Mouse (Mus musculus): ENCODE measurements around the gene Nrsn1.
"Not testable (repeated sequence)": the region's sequence is repeated elsewhere in the genome, so short reads cannot be mapped to it uniquely, and the experiment has no call there.

Nrsn1 gene

DNA sequence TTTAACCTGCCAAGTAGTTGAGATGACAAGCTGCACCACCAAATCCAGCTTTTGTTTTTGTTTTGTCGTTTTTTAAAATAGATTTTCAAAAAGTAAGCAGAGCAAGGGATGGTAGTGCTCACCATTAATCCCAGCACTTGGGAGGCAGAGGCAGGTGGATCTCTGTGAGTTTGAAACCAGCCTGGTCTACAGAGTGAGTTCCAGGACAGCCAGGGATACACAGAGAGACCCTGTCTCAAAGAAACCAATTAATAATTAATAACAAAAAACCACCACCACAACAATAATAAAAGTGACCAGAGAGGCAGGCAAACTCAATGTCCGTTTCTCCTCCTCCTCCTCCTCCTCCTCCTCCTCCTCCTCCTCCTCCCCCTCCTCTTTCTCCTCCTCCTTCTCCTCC lies at the start of gene Nrsn1:
TSS of gene Nrsn1 (minus strand) at position 101 of the 400 bp plus-strand sequence.
- not testable (repeated sequence) for DNase-seq (ENCODE audit: low spot score)

- no peak for DNase-seq (ENCODE audit: low spot score)
Observed at GRCm38 (mm10) chr13:25312059-25312458, 41.8 kb upstream of the Nrsn1 start.

DNA sequence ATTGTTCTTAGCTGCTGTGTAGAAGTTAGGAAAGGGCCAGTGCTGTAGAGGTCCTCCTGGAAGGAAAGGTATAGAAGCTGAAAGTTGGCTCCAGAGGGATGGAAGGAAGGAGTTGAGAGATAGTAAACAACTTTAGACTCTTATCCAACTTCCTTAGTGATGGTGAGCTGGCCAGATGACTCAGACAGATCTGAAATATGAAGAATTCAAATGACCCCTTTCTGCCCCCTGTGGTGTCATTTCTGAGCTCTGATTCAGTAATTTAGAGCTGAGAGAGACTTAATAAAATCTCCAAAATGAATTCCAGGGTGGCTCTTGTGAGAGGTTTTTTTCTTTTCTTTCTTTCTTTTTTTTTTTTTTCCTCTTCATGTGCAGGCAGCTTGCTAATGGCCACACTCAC lies 39.8 kb upstream of the Nrsn1 start:
- DNase-seq (ENCODE audit: low spot score), result no peak

DNA sequence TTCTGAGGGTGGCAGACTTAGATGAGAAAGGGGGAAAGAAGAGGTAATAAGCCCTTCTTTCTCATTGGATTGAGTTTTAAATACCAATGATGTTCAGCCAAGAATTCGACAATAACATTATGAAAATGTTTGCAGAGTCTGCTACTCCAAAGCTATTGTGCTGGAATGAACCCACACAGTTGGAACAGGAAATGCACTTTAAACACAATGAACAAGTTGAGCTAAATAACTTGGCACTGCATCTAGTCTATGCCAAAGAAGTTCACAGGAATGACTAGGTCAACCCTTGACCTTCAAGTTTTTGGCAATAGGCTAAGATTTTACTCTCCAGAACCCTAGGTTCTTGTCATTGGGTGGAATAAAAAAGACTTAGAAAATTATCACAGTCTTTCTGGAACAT lies 18.4 kb upstream of the Nrsn1 start:
- no peak for DNase-seq (ENCODE audit: low spot score)

GRCm38 (mm10) chr13:25274934-25275565 lies 4.7 kb upstream of the Nrsn1 start:
- DNase-seq (ENCODE audit: low spot score), result no peak

DNA sequence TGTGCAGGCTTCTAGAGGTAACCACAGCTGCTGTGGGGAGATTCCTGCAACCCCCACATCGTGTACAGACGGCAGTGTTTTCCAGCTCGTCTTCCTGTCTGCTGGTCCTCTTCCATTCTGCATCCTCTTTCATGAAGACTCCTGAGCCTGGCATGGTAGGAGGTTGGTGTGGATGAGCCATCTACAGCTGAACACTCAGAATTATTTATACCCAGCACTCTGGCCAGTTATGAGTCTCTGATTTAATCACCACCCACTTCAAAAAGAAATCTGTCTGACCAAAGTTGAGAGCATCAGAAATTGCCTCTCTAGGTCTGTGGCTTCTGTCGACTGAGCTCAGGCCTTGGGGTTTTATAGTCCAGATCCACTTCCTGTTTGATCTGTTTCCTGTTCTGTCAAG lies 1.9 kb upstream of the Nrsn1 start:
- DNase-seq (ENCODE audit: low spot score), result no peak

DNA sequence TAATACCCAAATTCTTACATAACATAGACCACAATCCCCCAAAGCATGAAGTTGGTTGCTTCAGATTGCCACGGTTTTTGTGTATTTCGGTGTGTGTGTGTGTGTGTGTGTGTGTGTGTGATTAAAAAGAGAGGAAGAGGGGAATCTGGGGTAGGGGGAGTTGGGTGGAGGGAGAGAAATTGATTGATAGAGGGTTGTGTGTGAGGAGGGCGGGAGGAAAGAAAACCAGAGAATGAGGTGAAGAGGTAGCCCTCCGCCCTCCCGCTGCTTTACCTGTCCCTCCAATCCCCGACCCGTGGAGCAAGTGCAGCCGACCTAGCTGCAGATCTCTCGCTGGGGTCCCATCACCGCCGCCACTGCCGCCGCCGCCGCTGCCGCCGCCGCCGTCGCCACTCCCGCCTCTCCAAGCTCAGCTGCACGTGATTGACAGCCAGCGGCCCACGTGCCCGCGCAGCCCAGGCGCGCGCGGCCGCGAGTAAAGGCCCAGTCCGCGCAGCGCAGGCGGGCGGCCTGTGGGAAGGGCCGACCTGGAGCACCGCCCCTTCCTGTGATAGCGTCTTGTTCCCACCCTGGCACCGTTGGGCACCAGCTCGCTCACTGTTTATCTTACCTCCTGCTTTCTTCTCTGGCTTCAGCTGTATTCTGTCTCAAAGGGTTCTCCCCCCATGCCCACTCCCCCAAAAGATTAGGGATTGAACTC lies 583 bp downstream of the Nrsn1 start:
- DNase-seq (ENCODE audit: low spot score), result peak; percentile 86

- DNase-seq (ENCODE audit: low spot score), result peak; percentile 93
Observed at GRCm38 (mm10) chr13:25269039-25269438, 1.3 kb downstream of the Nrsn1 start.

GRCm38 (mm10) chr13:25262748-25263147 lies 7.6 kb downstream of the Nrsn1 start:
- no peak for DNase-seq (ENCODE audit: low spot score)

GRCm38 (mm10) chr13:25257608-25258007 lies 12.7 kb downstream of the Nrsn1 start:
- DNase-seq (ENCODE audit: low spot score), result no peak

GRCm38 (mm10) chr13:25254478-25255263 lies 15.6 kb downstream of the Nrsn1 start:
- peak; percentile 3 for DNase-seq (ENCODE audit: low spot score)

DNA sequence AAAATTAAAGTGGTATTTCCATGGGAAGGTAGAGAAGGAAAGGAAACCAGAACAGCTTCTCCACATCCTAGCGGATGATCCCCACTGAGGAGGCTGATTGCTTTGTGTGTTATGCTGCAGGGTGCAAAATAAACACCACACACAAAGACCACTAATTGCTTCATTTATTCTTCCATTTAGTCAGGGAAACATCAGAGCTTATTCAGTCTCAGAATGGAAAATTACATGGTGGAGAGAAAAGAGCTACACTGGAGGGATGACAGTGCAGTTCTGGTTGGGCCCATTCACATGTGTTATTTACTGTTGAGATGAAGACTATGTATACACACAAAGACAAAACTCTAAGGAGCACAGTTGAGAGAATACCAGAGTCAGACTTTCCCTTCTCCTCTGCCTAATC lies 18.4 kb downstream of the Nrsn1 start:
- DNase-seq (ENCODE audit: low spot score), result no peak

GRCm38 (mm10) chr13:25220186-25220787 lies 50.0 kb downstream of the Nrsn1 start:
- peak; percentile 17 for DNase-seq (ENCODE audit: low spot score)

GRCm38 (mm10) chr13:25218394-25218793 lies 51.9 kb downstream of the Nrsn1 start:
- DNase-seq (ENCODE audit: low spot score), result no peak

GRCm38 (mm10) chr13:25206950-25207349 lies 63.4 kb downstream of the Nrsn1 start:
- DNase-seq (ENCODE audit: low spot score), result no peak

Data from embryo, embryonic 10.5 days (tissue).